Mouse (Mus musculus) kidney, postnatal 4 days (tissue): ENCODE measurements around the gene Fbn1.
A peak's percentile ranks its signal among the peaks of the same experiment; 100 is the strongest.

Experiments used
- DNase-seq, 2 experiments: peaks; one replicate each; pipeline ENCODE4 v3.0.0; 2021; ENCODE audit warnings: mixed read lengths in 2 of 2

Gene Fbn1

DNA sequence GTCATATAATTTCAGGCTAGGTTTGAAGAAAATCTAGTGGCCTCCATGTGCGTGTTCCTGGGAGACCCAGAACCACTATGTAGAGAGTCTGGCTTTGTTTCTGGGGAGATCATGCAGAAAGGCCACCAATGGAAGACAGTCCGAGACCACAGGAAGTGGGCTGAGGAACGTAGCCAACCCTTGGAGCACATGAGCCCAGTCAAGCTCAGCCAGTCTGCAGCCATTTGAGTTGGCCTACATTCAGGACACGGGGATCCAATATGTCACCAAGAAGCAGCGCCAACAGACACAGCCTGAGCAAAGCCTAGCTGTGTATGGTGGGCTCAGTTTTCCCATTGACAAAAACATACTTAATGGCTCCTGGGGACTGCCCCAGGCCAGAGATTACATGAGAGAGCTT is 11.1 kb downstream of the Fbn1 start:
- DNase-seq, result no peak

DNA sequence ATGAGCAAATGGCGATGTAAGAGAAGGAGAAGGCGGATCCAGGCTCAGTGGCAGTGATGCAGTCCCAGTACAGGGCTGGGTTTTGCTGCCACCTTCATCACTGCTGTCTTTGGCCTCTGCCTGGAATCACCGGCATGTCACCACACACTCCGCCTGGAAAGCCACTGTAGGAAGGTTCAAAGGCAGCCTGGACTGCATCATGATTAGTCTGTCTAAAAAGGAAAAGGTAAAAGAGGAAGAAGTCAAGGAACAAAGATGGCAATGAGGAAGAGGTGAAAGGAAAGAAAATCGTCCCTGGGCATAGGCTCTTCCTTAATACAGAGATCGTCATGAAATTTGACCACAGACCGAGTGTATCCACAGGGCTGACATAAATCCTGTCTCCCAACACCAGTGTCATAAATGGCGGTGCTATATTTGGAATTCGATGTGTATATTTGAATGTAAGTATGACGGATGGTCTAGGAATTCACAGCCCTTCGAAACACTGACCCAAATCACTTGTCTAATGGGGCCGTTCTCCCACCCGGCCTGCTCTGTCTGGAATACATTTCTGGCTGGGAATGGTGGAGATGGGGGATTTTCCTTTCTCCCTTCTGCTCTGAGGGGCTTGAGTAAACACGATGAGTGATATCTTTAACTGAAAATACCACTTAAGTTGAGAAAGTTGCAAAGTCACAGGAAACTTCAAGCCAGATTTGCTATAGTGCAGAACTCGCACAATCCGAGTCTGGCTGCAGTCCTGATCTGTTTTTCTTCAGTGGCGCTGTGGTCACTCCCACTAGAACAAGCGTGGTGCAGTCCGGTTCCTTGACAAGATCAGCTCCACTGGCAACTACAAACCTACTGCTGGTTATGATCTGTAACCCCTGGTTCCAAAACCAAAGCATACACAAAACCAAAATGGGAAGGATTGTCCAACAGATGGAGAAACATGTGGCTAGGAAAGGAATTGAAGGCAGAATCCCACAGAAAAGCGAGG is 12.7 kb downstream of the Fbn1 start:
- no peak for DNase-seq

- DNase-seq, result no peak
These were observed 13.5 kb downstream of the Fbn1 start for GRCm38 (mm10) chr2:125494291-125494690.

DNA sequence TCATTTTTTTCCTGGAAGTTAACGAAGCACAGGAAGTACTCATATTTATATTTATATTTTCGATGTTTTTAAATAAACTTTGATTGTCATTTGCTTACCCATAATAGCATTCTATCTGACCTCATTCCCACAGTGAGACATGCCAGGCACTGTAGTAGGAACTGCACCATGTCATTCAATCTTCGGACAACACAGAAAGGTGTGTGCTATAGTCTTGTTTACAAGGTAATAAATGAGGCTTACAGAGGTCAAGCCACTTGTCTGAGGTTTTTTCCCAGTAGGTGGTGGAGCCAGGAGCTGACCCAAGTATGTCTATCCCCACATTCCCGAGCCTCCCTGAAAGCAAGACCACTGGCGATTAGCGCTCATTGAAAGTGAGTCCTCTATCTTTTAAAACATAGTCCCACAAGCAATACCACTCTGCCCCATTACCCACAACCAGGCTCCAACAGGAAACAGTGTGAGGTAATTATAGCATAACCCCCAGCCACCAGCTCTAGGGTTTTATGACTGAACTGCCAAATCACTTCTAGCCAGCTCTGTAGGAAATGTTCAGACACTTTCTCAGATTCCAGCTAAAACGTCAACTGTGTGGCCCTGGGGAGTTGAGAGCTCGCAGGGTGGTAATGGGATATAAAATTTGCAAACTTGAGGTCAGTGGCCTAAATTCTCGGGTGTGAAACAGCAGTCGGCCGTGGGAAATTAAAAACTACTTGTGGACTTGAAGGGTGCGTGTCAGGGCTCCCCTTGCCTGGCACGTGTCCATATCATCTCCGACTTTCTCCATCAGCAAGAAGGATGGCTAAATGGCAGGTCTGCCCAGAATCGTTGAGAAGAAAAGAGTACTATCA is 15.5 kb downstream of the Fbn1 start:
- DNase-seq, result peak in 1 of 2 experiments; percentile 22

DNA sequence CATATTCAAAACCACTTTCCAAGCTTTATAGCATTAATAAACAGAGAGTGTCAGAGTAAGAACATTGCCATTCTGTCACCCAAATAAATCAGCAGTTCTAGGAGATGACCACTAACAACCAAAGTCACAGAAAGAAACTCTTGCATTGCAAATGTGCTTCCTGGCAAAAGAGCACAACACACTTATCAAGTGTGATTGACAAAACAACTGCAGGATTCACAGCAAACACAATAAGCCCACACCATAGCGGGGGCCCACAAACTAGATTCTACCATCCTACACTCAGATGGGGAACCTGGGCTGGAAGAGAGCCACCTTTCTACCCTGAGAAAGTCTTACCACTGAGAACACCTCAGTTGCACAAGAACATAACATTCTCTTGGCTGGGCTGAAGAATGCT is 17.8 kb downstream of the Fbn1 start:
- no peak for DNase-seq

- no peak for DNase-seq
These were observed 22.9 kb downstream of the Fbn1 start for GRCm38 (mm10) chr2:125484910-125485309.

- DNase-seq, result peak; percentile 40 to 45
These were observed 23.6 kb downstream of the Fbn1 start for GRCm38 (mm10) chr2:125484164-125484563.

DNA sequence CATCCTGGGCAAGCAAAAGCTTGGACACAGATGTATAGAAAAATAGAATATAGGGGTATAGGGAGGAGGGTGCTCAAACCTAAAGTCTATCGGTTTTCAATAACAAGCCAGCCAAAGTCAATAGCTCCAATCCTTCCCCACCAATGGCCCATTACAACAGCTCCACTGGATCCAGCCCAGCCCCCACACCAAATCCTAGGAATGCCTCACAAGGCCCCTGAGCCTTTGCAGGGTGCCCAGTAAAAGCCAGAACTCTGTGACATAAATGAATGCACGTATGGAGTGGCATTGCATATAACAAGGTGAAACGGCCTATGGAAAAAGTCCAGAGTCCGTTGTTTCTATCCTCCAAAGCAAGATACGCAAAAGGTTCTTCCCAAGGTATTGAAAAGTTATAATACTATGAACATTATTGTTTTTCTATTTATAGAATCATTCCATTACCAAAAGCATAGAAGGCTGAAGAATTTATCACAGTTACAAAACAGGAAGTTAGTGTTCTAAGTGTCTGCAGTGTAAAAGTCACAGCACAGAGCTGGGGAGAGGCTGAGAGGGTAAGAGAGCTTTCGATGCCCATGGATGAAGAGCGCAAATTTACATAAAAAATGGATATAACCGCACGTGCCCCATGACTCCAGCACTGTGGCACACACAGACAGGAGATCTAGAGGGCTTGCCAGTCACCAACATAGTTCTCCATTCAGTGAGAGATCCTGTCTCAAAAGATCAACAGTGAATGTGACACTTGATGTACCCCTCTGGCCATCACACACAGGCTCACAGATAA is 26.1 kb downstream of the Fbn1 start:
- DNase-seq, result no peak

- no peak for DNase-seq
These were observed 26.7 kb downstream of the Fbn1 start for GRCm38 (mm10) chr2:125481116-125481515.

- peak in 1 of 2 experiments; percentile 52 for DNase-seq
These were observed 27.7 kb downstream of the Fbn1 start for GRCm38 (mm10) chr2:125480057-125480456.

DNA sequence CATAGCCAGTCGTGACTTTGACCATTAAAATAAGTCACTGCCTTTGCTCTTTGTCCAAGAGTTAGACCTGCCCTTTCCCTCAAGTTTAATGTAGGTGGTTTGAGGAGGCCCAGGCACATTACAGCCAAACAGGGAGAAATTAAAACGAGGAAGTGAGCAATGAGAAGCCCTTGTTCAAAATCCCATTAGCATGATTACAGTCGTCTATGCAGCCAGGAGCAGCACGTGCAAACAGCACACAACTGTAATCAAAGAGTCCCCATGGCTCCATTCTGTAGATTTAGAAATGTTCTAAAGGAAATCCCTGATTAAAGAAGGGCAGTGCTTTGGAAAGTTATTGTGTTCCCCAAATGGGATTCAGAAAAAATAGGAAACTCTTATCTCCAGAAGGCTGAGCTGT is 29.1 kb downstream of the Fbn1 start:
- DNase-seq, result no peak

- no peak for DNase-seq
These were observed 30.4 kb downstream of the Fbn1 start for GRCm38 (mm10) chr2:125477367-125477766.

DNA sequence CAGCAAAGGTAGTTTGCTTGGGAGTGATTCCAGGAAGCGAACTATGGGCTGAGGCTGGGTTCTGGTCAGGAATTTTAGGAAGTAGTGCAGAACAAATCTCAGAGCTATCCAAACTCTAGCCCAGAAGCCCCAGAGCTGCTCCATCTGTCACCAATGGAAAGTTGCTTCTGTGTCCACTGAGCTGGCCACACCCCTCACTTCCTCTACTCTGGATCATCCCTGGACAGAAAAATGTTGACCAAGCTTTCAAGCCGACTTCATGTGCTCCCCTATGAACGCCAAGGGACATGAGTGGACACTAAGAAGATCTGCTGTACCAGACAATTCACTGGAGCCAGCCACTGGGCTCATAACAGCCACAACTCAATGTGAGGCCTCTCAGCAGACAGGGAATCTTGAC is 31.6 kb downstream of the Fbn1 start:
- no peak for DNase-seq

DNA sequence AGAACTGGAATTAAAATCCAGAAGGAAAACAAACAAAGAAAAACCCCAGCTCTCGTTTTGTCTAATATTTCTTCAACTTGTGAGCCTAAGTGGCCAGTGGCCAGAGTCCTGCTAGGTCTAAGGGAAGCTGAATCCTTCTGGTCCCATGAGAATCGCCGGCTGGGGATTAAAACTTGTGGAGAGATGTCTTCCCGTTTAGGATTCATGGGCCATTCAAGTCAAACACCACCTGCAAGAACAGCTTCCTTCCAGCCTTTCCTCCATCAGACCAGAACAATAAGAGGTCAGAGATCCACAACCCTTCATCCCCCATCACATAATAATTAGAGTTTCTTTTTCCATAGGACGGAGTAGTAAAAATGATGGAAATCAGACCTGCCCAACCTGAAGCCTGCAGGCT is 33.1 kb downstream of the Fbn1 start:
- peak in 1 of 2 experiments; percentile 37 for DNase-seq

- no peak for DNase-seq
These were observed 34.6 kb downstream of the Fbn1 start for GRCm38 (mm10) chr2:125473228-125473627.

- DNase-seq, result no peak
These were observed 36.1 kb downstream of the Fbn1 start for GRCm38 (mm10) chr2:125471721-125472120.

DNA sequence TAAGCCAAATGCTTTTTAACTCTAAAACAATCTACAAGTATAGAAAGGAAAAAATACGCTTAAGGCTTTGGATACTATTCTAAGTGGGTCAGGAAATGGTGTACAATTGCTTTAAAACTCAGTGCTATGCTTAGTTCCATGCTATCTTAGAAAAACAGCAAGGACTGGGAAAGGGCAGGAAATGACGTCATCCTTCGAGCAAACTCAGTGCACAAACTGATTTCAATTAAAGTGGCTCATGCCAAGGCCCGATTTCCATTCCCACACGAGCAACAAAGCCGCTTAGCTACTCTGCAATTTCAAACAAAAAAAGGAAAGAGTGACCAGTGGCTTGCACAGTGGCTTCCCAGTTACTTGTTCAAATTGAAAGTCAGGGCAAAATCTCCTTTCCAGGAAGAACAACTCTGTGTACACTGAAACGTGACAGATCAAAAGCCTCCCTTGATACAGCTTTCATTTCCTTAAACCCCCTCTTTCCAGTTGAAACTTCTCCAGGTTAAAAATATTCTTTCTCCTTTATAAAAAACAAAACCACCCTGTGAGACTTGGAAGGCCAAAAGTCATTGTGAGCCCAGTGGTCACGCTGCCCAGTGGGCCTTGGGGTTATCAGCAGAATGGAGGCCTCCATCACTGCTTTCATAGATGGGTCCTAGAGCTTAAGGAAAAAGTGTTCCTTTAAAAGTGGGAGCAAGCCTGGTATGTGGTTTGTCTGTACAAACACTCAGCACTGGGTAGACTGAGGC is 37.1 kb downstream of the Fbn1 start:
- peak in 1 of 2 experiments; percentile 42 for DNase-seq

DNA sequence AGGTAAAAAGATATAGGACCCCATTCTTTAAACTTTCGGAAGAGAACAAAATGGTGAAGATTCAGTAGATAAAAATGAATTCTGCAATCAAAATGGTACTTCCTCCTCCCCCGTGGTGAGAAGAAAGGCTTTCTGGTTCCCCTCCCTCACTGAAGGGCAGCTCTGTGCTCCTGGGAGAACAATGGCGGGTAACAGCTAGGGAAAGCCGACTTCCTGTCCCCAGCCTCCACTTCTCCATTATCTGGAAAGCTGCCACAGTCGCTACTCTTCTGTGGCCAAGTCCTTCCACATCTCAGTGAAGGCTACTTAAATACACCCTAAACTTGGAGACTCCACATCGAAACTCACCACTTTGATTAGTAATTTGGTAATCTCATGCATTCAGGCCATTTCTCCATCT is 43.8 kb downstream of the Fbn1 start:
- DNase-seq, result no peak

GRCm38 (mm10) chr2:125459087-125459486 is 48.7 kb downstream of the Fbn1 start:
- no peak for DNase-seq

GRCm38 (mm10) chr2:125456059-125456789 is 51.6 kb downstream of the Fbn1 start:
- no peak for DNase-seq

DNA sequence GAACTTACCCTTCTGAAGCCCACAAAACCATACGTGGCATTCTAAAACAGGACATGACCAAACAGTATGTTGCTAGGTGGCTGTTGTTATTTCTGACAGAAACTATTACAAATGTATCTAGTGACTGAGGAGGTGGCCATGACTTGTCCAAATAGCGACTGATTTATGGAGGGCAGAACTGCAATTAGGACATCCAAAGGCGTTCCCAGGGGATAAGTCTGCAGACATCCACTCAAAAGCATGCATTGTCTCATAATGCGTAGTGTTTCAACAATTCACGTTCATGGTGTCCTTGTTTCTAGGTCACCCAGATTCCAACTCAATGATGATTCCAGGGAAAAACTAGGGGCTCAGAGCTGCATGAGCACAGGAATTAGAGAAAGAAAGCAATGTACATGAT is 53.0 kb downstream of the Fbn1 start:
- DNase-seq, result no peak
